Mouse (Mus musculus) gastrocnemius, postnatal 25 days (tissue): ENCODE results near the gene Adh7. TPM values are rescaled to one million over a fixed set of nuclear protein-coding genes. Genes with fewer than 3 reads are reported as not detected.

Experiments
- DNase-seq: peaks from one replicate; pipeline ENCODE4 v3.0.0; 2022
- total RNA-seq, 2 experiments: library from RNA; stranded (reverse); gene quantifications; 1 replicate in 1 of 2; 2 replicates in 1 of 2; pipeline ENCODE4 v1.2.3; 2021

The Adh7 gene
- total RNA-seq, 2 experiments from 2014 or later: 0.23 to 1.5 TPM

GRCm38 (mm10) chr3:138224363-138224954 is 6.9 kb downstream of the Adh7 start:
- no peak for DNase-seq

GRCm38 (mm10) chr3:138225331-138225730 is 7.8 kb downstream of the Adh7 start:
- DNase-seq: no peak

- no peak for DNase-seq
Measured at GRCm38 (mm10) chr3:138225853-138226252, 8.3 kb downstream of the Adh7 start.

GRCm38 (mm10) chr3:138226476-138226875 is 8.9 kb downstream of the Adh7 start:
- DNase-seq: no peak

GRCm38 (mm10) chr3:138227082-138227481 is 9.5 kb downstream of the Adh7 start:
- no peak for DNase-seq

- DNase-seq: no peak
Measured at GRCm38 (mm10) chr3:138227782-138228181, 10.2 kb downstream of the Adh7 start.

- DNase-seq: no peak
Measured at GRCm38 (mm10) chr3:138229448-138229847, 11.9 kb downstream of the Adh7 start.

- DNase-seq: no peak
Measured at GRCm38 (mm10) chr3:138230266-138230665, 12.7 kb downstream of the Adh7 start.

GRCm38 (mm10) chr3:138231531-138231930 is 14.0 kb downstream of the Adh7 start:
- no peak for DNase-seq

GRCm38 (mm10) chr3:138236546-138237163 is 19.1 kb downstream of the Adh7 start:
- DNase-seq: no peak

- DNase-seq: no peak
Measured at GRCm38 (mm10) chr3:138238046-138238445, 20.5 kb downstream of the Adh7 start.

GRCm38 (mm10) chr3:138239461-138239860 is 21.9 kb downstream of the Adh7 start:
- DNase-seq: no peak

- DNase-seq: no peak
Measured at GRCm38 (mm10) chr3:138240411-138240810, 22.9 kb downstream of the Adh7 start.

GRCm38 (mm10) chr3:138240942-138241341 is 23.4 kb downstream of the Adh7 start:
- DNase-seq: no peak

GRCm38 (mm10) chr3:138241371-138241770 is 23.8 kb downstream of the Adh7 start:
- no peak for DNase-seq

GRCm38 (mm10) chr3:138242021-138242726 is 24.6 kb downstream of the Adh7 start:
- no peak for DNase-seq

GRCm38 (mm10) chr3:138242933-138243332 is 25.4 kb downstream of the Adh7 start:
- no peak for DNase-seq

- DNase-seq: no peak
Measured at GRCm38 (mm10) chr3:138244338-138244874, 26.8 kb downstream of the Adh7 start.

- DNase-seq: no peak
Measured at GRCm38 (mm10) chr3:138246511-138247020, 29.0 kb downstream of the Adh7 start.

GRCm38 (mm10) chr3:138247241-138247640 is 29.7 kb downstream of the Adh7 start:
- DNase-seq: no peak

GRCm38 (mm10) chr3:138248011-138248410 is 30.5 kb downstream of the Adh7 start:
- no peak for DNase-seq

- peak; percentile 81 for DNase-seq
Measured at GRCm38 (mm10) chr3:138248746-138249145, 31.2 kb downstream of the Adh7 start.

- no peak for DNase-seq
Measured at GRCm38 (mm10) chr3:138251156-138251555, 33.6 kb downstream of the Adh7 start.
